8 mouse cellular contexts compared by ENCODE assay signal in genomic region chr3:51611972-51612371, GRCm38 (mm10). TPM values are rescaled to one million over a fixed set of nuclear protein-coding genes. Genes with fewer than 3 reads are reported as not detected.
DNase-seq lines count a peak whose midpoint lies in the region; ATAC-seq and TF ChIP-seq lines count a peak whose summit lies in the region.

No protein-coding gene starts in this region.

- no peaks in the 10 kb centered on the region for H3K27me3 ChIP-seq in hindbrain, embryonic 15.5 days
- H3K27me3 ChIP-seq in midbrain, embryonic 11.5 days (ENCODE audit: control insufficient read depth, insufficient read depth, low read length), result no peaks in the 10 kb centered on the region
- no peaks in the 10 kb centered on the region for H3K27me3 ChIP-seq in thymus, adult 2 months (ENCODE audit: control insufficient read depth, insufficient read depth, low read length)

- no peak overlapping the region for H3K4me2 ChIP-seq in hindbrain, embryonic 15.5 days
- no peak overlapping the region for H3K4me2 ChIP-seq in midbrain, embryonic 11.5 days

- H3K27ac ChIP-seq in left cerebral cortex, adult 2 months, result no peak overlapping the region
- H3K27ac ChIP-seq in hindbrain, embryonic 15.5 days (replicated peaks), result no peak overlapping the region
- H3K27ac ChIP-seq in midbrain, embryonic 11.5 days (ENCODE audit: low read depth, low read length), result no peak overlapping the region
- H3K27ac ChIP-seq in thymus, adult 2 months (ENCODE audit: control insufficient read depth, insufficient read depth, low read length), result no peak overlapping the region

- peak in 1 of 2 experiments; percentile 14 for DNase-seq in left cerebral cortex, adult 2 months (ENCODE audit: extremely low spot score in 1 of 2, low spot score in 2 of 2)
- no peak for DNase-seq in left cerebral cortex, adult 8-10 months (ENCODE audit: low spot score in 2 of 2)
- peak; percentile 40 to 62 for DNase-seq in cerebellum, postnatal 25 days
- peak; percentile 64 for DNase-seq in gastrocnemius, adult 18-20 months (ENCODE audit: low spot score)
- DNase-seq in left cerebral cortex, postnatal 4 days, result peak; percentile 62
- DNase-seq in midbrain, embryonic 11.5 days (ENCODE audit: low spot score, missing footprints), result peak; percentile 85
- DNase-seq in thymus, adult 2 months, result peak; percentile 45

- TF ChIP-seq CTCF in left cerebral cortex, adult 2 months (IDR thresholded peaks at IDR 0.05), result peak; percentile 29
- TF ChIP-seq CTCF in thymus, adult 2 months (IDR thresholded peaks at IDR 0.05; ENCODE audit: borderline replicate concordance, control insufficient read depth, extremely low read depth, insufficient read depth, low read length, poor library complexity), result no peak

- H3K9me3 ChIP-seq in hindbrain, embryonic 15.5 days, result no peaks in the 10 kb centered on the region
- H3K9me3 ChIP-seq in midbrain, embryonic 11.5 days (ENCODE audit: control insufficient read depth, low read length), result no peaks in the 10 kb centered on the region

- no peak overlapping the region for H3K9ac ChIP-seq in hindbrain, embryonic 15.5 days
- H3K9ac ChIP-seq in midbrain, embryonic 11.5 days (ENCODE audit: low read length), result no peak overlapping the region

- H3K36me3 ChIP-seq in hindbrain, embryonic 15.5 days, result no peaks in the 10 kb centered on the region
- no peaks in the 10 kb centered on the region for H3K36me3 ChIP-seq in midbrain, embryonic 11.5 days (ENCODE audit: control insufficient read depth, insufficient read depth, low read length)
- H3K36me3 ChIP-seq in thymus, adult 2 months (ENCODE audit: control insufficient read depth, insufficient read depth, low read length), result no peaks in the 10 kb centered on the region

- no peak overlapping the region for H3K4me3 ChIP-seq in left cerebral cortex, adult 2 months
- H3K4me3 ChIP-seq in hindbrain, embryonic 15.5 days, result no peak overlapping the region
- H3K4me3 ChIP-seq in midbrain, embryonic 11.5 days (ENCODE audit: low read depth, low read length), result no peak overlapping the region
- no peak overlapping the region for H3K4me3 ChIP-seq in thymus, adult 2 months (ENCODE audit: control insufficient read depth, insufficient read depth, low read length)

- H3K4me1 ChIP-seq in hindbrain, embryonic 15.5 days (replicated peaks), result 0 out of 2 replicates have a peak, but pooled peaks cover 3% of the 10 kb centered on the region
- H3K4me1 ChIP-seq in midbrain, embryonic 11.5 days (ENCODE audit: control insufficient read depth, insufficient read depth, low read length), result no peaks in the 10 kb centered on the region
- H3K4me1 ChIP-seq in thymus, adult 2 months (replicated peaks; ENCODE audit: control insufficient read depth, insufficient read depth, low read length), result no peaks in the 10 kb centered on the region

- no peak for TF ChIP-seq POLR2A in thymus, adult 2 months (IDR thresholded peaks at IDR 0.05; ENCODE audit: control insufficient read depth, extremely low read depth, insufficient read depth, low read length, poor library complexity)

- intact Hi-C loops in left cerebral cortex, adult 2 months (cut with DNase I), result no loop called here
- intact Hi-C loops in left cerebral cortex, postnatal 4 days (cut with DNase I), result no loop called here

- 13% methylated on average over 6 of the region's 6 CpGs for WGBS in hindbrain, embryonic 15.5 days
- 10% methylated on average over 6 of the region's 6 CpGs for WGBS in midbrain, embryonic 11.5 days
- 7% methylated on average over 6 of the region's 6 CpGs for WGBS in thymus, adult 2 months

- peak; percentile 51; the same call in 1 of the 2 replicates for ATAC-seq in hindbrain, embryonic 15.5 days (ENCODE audit: low FRiP score, low read depth)
- peak; percentile 33; the same call in 1 of the 2 replicates for ATAC-seq in midbrain, embryonic 11.5 days (ENCODE audit: low FRiP score)

RNA-seq across cellular contexts. Expression of gene Mgst2, which starts 48.2 kb away (rescaled TPM):
- total RNA-seq in left cerebral cortex, adult 2 months (2021), result not detected
- total RNA-seq in left cerebral cortex, adult 8-10 months (2022), result under 1 TPM in 1 of 4 experiments, not detected in 3; 0.72 TPM
- total RNA-seq in gastrocnemius, adult 18-20 months (2021), result under 1 TPM in 1 of 2 experiments, not detected in 1; 0.37 TPM
- 0.36 and 0.59 TPM in 2 replicates for polyA plus RNA-seq in hindbrain, embryonic 15.5 days (2015; fragmentation: Nextera tagmentation; extraction: Ambion mirVana)
- total RNA-seq in left cerebral cortex, postnatal 4 days (2021), result 1 to 10 TPM; 1.1 to 1.5 TPM
- 0.22 TPM in 1 of 2 replicates, not detected in the other for polyA plus RNA-seq in midbrain, embryonic 11.5 days (2014; fragmentation: Nextera tagmentation; extraction: Ambion mirVana)
- polyA plus RNA-seq in thymus, adult 2 months (2012; rRNA removed), result 17.9 and 20.8 TPM in 2 replicates

RNA-seq across cellular contexts. Expression of gene Setd7, which starts 51.3 kb away (rescaled TPM):
- total RNA-seq in left cerebral cortex, adult 2 months (2021), result 100 to 1,000 TPM; 133 to 143 TPM
- total RNA-seq in left cerebral cortex, adult 8-10 months (2022), result 100 to 1,000 TPM; 104 to 112 (median 108) TPM
- total RNA-seq in gastrocnemius, adult 18-20 months (2021), result 100 to 1,000 TPM; 151 to 156 TPM
- 2.6 and 2.9 TPM in 2 replicates for polyA plus RNA-seq in hindbrain, embryonic 15.5 days (2015; fragmentation: Nextera tagmentation; extraction: Ambion mirVana)
- 10 to 100 TPM; 38.2 to 41.1 TPM for total RNA-seq in left cerebral cortex, postnatal 4 days (2021)
- polyA plus RNA-seq in midbrain, embryonic 11.5 days (2014; fragmentation: Nextera tagmentation; extraction: Ambion mirVana), result 3.4 and 3.8 TPM in 2 replicates
- 62.8 TPM in 2 replicates for polyA plus RNA-seq in thymus, adult 2 months (2012; rRNA removed)

Comparison
In these comparisons a context has a peak if more than half of its experiments do, and no peak if none do; other contexts are left out.
1. DNase-seq: peak in cerebellum, postnatal 25 days (2 of 2), gastrocnemius, adult 18-20 months (single experiment), left cerebral cortex, postnatal 4 days (single experiment), midbrain, embryonic 11.5 days (single experiment) and thymus, adult 2 months (single experiment); none in left cerebral cortex, adult 8-10 months (0 of 2).